Mouse (Mus musculus): ENCODE measurements around the gene Mroh2a.

The Mroh2a gene

GRCm38 (mm10) chr1:88291409-88292005 is 64.7 kb downstream of the Mroh2a start:
- no peak for DNase-seq (ENCODE audit: low spot score in 2 of 2)

- no peak for DNase-seq (ENCODE audit: low spot score in 2 of 2)
Observed at GRCm38 (mm10) chr1:88292057-88292456, 65.3 kb downstream of the Mroh2a start.

DNA sequence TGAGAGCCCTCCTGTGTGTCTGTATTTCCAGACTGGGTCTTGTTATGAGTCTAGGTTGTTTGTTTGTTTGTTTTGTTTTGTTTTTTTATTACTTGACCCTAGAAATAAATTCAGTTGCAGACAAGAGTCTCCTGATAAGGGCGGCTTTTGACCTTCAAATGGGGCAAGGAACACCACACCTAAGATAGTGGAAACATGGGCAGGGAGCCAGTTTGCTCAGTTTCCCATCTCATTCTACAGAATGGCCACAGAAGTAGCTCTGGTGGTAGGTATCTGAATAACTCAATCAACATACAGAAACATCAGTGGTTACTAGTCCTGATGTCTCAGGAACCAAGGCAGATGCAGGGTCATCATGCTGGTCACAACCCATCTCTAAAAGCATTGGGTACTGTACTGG is 67.9 kb downstream of the Mroh2a start:
- no peak for DNase-seq (ENCODE audit: low spot score in 2 of 2)

- DNase-seq (ENCODE audit: low spot score in 2 of 2) = no peak
Observed at GRCm38 (mm10) chr1:88296171-88296920, 69.6 kb downstream of the Mroh2a start.

- no peak for DNase-seq (ENCODE audit: low spot score in 2 of 2)
Observed at GRCm38 (mm10) chr1:88297480-88298258, 70.9 kb downstream of the Mroh2a start.

- no peak for DNase-seq (ENCODE audit: low spot score in 2 of 2)
Observed at GRCm38 (mm10) chr1:88298686-88299528, 72.1 kb downstream of the Mroh2a start.

- no peak for DNase-seq (ENCODE audit: low spot score in 2 of 2)
Observed at GRCm38 (mm10) chr1:88299529-88299945, 72.8 kb downstream of the Mroh2a start.

GRCm38 (mm10) chr1:88300301-88301050 is 73.7 kb downstream of the Mroh2a start:
- DNase-seq (ENCODE audit: low spot score in 2 of 2) = no peak

DNA sequence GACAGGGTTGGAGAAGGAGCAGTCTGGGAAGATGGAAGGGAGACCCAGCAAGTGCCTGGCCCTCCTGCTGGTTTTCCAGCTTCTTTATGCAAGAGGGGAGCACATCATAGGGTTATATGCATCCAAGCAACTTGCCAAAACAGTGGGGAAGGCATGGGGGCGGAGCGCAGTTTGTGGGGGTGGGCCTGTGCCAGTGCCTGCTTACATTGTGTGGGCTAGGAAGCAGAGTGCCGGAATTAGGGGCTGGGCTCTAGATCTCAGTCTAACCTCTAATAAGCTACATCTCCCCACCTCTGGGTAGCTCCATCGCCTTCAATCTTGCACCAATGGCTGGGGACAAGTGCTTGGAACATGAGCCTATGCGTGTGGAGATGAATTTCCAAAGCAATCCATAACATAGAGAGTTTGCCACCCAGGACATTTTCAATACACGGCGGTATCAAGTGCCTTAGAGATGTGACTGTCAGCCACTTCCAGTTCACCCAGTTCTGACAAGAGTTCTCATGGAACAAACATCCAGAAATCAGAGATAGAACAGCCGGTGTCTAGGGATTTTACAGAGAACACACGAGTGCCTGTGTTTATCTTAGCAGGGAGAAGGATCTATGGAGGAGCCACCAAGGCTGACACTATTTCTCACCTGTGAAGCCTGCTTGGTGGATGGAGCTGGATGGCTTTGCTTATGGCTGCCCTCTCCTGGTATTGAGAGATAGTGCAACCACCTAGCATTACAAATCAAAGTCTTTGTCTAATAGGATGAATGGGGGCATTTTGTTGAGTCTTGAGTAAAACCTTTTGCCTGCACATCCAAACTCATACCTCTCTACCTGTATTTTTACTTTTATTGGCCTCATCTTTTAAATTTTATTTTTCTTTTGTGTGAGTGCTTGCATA is 74.6 kb downstream of the Mroh2a start:
- DNase-seq (ENCODE audit: low spot score in 2 of 2) = no peak

DNA sequence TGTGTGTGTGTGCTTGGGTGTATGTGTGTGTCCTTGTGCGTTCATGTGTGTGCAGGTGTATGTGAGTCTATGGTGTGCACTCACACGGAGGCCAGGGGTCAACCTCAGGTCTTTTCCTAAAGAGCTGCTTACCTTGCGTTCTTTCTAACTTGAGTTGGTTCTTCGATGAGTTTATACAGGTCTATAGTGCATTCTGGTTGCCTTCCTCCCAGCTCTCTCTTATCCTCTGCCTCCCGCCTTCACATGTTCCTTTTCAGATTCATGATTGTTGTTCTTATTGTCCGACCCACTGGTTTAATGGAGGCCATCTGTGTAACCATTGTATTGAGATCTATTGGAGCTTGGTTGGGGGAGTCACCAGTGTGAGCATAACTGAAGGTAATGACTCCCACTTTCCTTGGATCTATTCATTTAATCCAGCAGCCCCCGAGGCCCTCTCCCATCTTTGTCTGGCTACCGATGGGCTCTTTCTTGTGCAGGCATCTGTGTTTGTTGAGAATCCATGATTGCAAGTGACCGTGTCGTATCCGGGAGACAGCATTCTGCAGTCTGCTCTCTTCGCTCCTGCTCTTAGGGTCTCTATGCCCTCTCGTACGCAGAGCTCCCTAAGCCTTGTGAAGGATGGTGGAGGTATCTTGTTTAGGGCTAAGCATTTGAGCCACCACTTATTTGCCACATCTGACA is 75.4 kb downstream of the Mroh2a start:
- DNase-seq (ENCODE audit: low spot score in 2 of 2) = no peak

GRCm38 (mm10) chr1:88303762-88304161 is 77.0 kb downstream of the Mroh2a start:
- DNase-seq (ENCODE audit: low spot score in 2 of 2) = no peak

DNA sequence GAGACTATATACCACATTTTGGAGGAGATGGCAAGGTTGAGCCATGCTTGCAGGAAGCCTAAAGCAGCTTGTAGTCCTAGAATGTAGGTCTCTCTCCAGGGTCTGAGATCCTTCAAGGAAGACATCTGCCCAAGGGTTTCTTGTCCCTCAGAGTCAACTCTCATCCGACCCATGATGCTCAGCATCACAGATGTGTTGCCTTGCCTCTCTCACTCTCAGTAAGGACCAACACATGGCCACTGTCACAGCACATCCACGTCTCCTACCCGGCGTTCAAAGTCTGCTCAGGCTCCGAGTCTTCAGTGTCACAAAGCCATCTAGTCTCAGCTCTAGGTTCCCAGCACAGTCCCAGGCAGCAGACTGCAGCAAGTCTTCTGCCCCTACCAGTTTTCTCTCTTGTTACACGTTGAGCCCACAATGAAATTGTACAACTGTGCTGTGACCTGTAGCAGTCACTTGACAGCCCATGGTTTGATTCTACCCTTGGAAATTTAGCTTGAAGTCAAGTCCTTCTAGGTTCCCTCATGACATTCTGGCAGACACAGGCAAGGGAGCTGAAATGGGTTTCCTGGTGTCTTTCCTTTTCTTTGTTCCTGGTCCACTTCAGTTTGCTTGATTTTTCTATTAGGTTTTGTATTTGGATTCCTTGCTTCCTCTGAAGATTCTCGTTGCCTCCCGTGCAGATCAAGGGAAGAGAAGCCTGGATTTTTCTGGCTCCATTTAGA is 77.6 kb downstream of the Mroh2a start:
- no peak for DNase-seq (ENCODE audit: low spot score in 2 of 2)

DNA sequence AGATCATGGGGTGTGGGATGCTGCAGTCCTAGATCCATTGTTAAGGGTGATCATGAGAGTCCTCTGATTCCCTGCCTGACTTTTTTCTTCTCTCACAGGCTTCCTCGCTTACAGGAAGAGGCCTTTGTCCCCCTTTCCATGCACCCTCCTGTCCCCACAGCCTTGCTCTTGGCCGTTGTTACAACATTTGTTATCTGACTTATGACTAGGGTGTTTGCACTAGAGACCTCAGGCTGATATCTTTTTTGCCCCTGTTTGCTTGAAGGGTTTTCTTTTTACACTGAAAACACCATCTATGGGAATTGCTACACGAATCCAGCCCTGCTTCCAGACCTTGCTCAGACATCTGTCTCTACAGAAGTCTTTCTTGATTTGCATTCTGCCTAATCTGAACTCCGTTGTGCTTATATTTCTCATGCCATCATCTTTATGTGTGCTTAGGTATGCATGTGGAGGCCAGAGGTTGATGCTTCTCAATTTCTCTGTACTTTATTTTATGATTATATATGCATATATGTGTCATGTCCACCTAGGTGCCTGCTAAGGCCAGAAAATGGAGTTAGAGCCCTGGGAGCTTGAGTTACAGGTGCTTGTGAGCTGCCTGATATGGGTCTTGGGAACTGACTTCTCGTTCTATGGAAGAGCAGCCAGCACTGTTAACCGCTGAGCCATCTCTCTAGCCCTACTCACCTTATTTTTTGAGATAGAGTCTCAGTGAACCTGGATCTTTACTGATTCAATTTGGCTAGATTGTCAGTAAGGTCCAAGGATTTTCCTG is 78.4 kb downstream of the Mroh2a start:
- DNase-seq (ENCODE audit: low spot score in 2 of 2) = no peak

DNA sequence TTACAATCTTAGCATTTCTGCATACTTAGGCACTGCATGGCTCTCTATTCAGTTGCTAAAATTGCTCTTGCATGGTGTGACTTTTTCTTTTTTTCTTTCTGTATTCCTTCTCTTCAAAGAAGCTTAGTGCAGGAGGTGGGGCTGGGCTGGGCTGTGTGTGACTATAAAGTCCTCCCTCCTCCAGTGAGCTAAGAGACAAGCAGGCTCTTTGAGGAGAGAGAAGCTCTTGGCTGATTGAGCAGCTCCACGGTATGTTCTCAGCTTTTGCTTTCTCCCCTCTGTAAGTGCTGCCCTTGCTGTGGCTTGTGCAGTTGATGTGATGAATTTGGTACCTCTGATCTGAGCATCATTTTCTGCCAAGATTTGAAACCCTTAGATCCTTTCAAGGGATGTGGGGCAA is 79.8 kb downstream of the Mroh2a start:
- DNase-seq (ENCODE audit: low spot score in 2 of 2) = no peak

DNA sequence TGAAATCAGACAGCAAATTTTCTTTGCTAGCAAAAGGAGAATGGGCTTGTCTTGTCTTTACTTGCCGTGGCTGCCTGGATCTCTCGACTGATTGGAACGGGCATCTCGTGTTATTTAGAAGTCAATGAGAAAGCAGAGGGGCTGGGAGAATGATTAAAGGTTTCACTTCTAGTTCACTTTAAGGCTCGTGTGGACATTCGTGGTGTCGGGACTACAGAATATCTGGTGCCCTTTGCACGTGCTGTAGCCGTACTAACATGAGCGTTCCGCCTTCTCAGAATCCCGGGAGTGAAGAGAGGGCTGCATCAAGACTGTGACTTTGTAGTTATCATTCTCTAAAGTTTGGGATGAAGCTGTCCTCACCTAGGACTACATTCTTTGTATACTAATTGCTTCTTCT is 80.4 kb downstream of the Mroh2a start:
- no peak for DNase-seq (ENCODE audit: low spot score in 2 of 2)

GRCm38 (mm10) chr1:88309020-88309419 is 82.2 kb downstream of the Mroh2a start:
- DNase-seq (ENCODE audit: low spot score in 2 of 2) = no peak

DNA sequence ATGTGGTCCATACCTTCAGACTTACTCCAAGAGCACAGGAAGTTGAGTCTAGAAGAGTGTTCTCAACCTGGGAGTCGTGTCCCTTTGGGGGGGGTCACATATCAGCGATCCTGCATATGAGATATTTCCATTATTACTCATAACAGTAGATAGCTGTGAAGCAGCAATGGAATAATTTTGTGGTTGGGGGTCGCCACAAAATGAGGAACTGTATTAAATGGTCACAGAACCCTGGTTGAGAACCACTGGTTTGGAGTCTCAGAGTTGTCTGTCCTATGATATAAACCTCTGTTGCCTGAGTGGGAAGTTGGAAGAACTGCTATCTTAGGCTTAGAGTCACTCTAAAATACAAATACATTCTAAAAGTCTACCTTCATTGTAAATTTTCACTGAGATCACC is 83.1 kb downstream of the Mroh2a start:
- DNase-seq (ENCODE audit: low spot score in 2 of 2) = no peak

DNA sequence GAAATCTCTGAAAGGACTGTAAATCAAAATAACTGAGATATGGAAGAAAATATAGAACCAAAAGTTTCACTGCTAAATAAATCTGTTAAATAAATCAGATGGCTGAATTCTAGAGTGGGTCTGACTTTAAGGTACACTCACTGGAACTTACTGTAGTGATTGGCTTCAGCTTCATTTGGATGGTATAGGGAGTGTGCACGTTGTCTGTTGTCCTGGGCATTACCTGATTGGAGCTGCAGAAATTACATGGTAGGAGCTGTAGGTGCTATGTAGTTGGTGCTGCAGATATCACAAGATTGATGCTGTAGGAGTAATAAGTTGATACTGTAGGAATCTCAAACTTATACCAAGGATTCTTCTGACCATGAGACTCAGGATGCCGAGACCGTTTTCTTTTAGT is 83.6 kb downstream of the Mroh2a start:
- no peak for DNase-seq (ENCODE audit: low spot score in 2 of 2)

Measured in right cerebral cortex, postnatal 10 days (tissue).